Mouse (Mus musculus): Measurements from ENCODE around the gene Pdzd7.

- TF ChIP-seq CTCF (IDR thresholded peaks at IDR 0.05; ENCODE audit: borderline replicate concordance, insufficient read depth, low read length) (no peak), POLR2A (IDR thresholded peaks at IDR 0.05; ENCODE audit: low read depth, low read length) (peak; percentile 27; the same call in 1 of the 2 replicates)
These were observed 1.2 kb upstream of the Pdzd7 start for GRCm38 (mm10) chr19:45046523-45047321.
